Mouse (Mus musculus) layer of hippocampus, postnatal 14 days (tissue): ENCODE data around the gene Rbms1. TPM values are rescaled to one million over a fixed set of nuclear protein-coding genes. Genes with fewer than 3 reads are reported as not detected.
"Not testable (repeated sequence)": the region's sequence is repeated elsewhere in the genome, so short reads cannot be mapped to it uniquely, and the experiment has no call there.

Experiments
- DNase-seq, 2 experiments: peaks; one replicate each; pipeline ENCODE4 v3.0.0; 2021 to 2022; ENCODE audit warnings: low spot score in 2 of 2, mixed read lengths in 1 of 2
- total RNA-seq, 2 experiments: library from RNA; stranded (reverse); gene quantifications; 2 replicates each; pipeline ENCODE4 v1.2.3; 2021

Gene Rbms1
- total RNA-seq, 2 experiments from 2014 or later = 17.9 to 19.1 TPM

DNA sequence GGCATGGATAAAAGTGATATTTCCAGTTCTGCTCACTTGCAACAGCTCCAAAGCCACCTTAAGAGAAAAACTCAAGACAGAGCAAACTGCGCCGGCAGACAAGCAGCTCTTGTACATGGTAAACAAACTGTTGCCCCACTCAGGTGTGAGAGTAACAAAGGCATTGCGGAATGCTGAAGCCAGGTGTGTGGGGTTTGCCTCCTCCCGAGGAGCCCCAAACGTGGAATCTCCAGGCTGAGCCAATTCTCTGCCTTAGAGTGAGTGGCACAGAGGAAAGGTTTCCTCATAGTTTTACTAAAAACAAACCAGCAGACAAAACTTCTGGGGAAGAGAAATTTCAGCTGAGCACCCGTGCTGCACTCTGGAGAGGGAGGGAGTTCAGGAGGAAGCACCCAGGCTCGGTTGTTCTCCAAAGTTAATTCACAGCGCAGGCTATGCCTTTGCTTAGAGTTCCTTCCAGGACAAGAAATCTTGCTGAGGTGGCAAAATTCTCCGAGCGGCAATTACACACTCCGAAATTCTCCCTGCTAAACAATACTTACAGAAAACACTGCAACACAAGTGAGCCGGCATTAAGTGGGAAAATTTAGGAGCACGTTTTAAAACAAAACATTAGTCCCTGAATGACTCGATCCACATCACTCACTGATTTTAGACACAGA is 111.8 kb downstream of the Rbms1 start:
- no peak for DNase-seq

- DNase-seq = no peak
These were observed 114.5 kb downstream of the Rbms1 start for GRCm38 (mm10) chr2:60848478-60848877.

- DNase-seq = no peak
These were observed 115.0 kb downstream of the Rbms1 start for GRCm38 (mm10) chr2:60847984-60848383.

- no peak for DNase-seq
These were observed 117.6 kb downstream of the Rbms1 start for GRCm38 (mm10) chr2:60845316-60845894.

- DNase-seq = no peak
These were observed 118.7 kb downstream of the Rbms1 start for GRCm38 (mm10) chr2:60844259-60844658.

GRCm38 (mm10) chr2:60843633-60844032 is 119.4 kb downstream of the Rbms1 start:
- no peak for DNase-seq

GRCm38 (mm10) chr2:60842976-60843375 is 120.0 kb downstream of the Rbms1 start:
- DNase-seq = no peak

DNA sequence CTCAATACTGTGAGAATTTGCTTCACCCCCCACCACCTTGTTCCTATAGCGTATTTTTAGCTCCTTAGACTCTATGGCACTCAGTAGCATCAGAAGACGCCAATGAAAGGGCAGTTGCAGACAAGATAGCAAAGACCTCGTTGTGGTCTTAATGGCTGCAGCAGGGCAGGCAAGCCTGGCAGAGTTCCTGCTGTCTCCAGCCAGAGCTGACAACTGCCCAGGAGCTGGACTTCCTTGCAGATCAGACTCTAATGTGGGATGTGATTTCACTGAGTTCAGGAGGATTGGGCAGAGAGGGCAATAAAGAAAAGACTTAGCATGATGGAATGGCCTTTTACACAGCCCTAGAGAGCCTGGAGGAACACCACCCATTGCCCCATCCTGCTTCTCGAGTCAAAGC is 122.1 kb downstream of the Rbms1 start:
- no peak for DNase-seq

- DNase-seq = no peak
These were observed 123.5 kb downstream of the Rbms1 start for GRCm38 (mm10) chr2:60839498-60839897.

GRCm38 (mm10) chr2:60838856-60839255 is 124.1 kb downstream of the Rbms1 start:
- DNase-seq = no peak

GRCm38 (mm10) chr2:60837616-60838015 is 125.4 kb downstream of the Rbms1 start:
- no peak for DNase-seq

- no peak for DNase-seq
These were observed 126.8 kb downstream of the Rbms1 start for GRCm38 (mm10) chr2:60836237-60836636.

DNA sequence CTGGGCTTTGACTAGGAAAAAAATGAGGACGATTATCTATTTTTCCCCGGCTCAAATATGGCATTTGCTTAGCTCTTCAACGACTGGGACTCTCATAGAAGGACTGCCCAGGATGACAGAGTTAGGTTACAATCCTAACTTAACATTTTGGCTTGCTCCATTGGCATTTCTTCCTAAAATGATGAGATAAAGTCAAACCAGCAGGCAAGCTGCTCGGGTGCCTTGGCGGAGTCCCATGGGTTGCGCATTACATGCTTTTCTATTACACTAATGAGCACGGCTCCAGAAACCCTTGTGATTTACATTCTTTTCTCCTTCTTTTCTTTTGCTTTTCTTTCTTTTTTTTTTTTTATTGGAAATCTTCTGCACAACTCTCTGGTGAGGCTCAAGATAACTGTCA is 128.7 kb downstream of the Rbms1 start:
- DNase-seq = no peak

GRCm38 (mm10) chr2:60832254-60832653 is 130.7 kb downstream of the Rbms1 start:
- DNase-seq = no peak

- not testable (repeated sequence) for DNase-seq
These were observed 132.5 kb downstream of the Rbms1 start for GRCm38 (mm10) chr2:60830464-60830863.

DNA sequence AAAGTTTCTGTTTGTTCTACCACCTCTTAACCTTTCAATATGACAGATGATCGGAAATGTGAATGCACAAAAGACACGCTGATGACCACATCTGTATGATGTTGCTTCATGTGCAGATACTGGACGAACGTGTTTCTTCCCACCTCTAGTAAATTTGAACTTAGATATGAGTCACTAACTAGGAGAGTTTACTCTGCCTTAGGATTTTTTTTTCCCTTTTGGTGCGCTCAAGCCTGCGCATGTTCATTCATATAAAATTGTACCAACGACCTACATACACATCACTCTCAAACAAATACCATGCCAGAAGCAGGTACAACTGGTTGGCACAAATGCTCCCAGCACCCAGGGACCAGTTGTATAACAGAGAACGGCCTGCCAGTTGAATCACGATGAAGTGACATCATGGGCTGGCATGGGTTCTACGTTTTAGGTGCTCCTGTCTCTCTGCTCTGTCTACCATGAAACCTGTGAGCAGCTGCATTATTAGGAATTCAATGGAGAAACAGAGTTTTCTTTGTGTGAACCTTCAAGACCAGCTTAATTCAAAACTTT is 134.0 kb downstream of the Rbms1 start:
- no peak for DNase-seq

GRCm38 (mm10) chr2:60827152-60827428 is 135.9 kb downstream of the Rbms1 start:
- DNase-seq = no peak

DNA sequence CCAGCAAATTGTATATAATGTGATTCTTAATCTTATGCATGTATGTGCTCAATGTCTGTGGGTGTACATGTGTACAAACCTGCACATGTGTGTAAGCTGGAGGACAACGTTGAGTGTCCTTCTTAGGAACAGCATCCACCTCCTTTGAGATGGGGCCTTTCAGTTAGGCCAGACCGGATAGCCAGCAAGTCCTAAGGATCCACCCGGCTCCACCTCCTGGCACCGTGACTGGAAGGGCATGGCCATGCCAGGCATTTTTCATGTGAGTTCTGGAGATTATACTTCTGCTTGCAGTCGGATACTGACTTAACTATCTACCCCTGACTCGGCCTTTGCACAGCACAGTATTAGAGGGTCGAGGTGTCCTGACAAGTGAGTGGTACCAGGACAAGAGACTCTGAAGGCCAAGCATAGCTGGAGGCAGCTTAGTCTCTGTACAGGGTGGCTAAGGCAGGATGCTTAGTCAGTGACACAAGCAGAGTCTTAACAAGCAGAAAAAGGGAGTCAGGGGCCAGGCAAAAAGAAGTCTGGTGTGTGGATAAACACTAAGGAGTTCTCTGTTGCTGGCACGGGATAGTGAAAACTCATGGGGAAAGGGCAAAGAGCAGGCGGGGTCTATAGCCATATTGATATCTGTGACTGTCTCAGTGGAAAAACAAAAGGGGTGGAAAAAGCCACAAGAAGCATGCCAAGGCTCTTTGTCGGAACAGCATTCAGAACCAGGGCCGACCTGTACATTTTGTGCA is 136.4 kb downstream of the Rbms1 start:
- no peak for DNase-seq

DNA sequence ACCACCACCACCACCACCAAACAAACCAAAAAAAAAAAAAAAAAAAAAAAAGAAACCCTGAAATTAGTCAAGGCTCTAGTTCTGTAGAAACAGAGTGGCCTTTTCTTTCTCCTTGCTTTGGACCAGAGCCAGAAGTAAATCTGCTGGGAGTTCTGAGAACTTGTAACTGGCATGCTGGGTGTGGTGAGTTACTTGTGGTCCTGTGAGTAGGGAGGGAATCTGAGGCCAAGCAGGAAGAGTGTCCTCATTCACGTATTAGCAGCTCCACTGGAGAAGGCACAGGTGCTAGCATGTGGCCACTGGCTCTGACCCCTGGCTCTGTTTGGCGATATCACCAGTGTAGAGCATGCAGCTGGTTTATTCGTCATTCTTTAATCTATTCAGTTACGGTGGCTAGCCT is 137.3 kb downstream of the Rbms1 start:
- no peak for DNase-seq

DNA sequence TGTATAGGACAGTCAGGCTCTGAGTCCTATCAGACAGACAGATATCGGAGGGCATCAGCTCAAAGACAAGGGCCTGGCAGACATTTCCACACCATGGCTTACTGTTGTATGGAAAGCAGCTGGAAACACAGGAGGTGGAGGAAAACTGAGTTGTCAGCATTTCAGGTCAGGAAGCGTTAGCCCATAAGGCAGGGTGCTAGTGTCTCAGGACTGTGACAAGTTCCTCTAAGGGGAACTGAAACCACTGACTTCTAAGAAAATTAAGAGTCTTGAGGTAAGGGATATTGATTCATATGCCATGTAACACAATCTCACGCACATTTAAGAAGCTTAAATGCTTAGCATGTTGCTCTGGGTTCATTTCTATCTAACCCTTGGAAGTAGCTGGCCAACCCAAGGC is 141.4 kb downstream of the Rbms1 start:
- DNase-seq = no peak

GRCm38 (mm10) chr2:60818632-60819031 is 144.4 kb downstream of the Rbms1 start:
- no peak for DNase-seq

DNA sequence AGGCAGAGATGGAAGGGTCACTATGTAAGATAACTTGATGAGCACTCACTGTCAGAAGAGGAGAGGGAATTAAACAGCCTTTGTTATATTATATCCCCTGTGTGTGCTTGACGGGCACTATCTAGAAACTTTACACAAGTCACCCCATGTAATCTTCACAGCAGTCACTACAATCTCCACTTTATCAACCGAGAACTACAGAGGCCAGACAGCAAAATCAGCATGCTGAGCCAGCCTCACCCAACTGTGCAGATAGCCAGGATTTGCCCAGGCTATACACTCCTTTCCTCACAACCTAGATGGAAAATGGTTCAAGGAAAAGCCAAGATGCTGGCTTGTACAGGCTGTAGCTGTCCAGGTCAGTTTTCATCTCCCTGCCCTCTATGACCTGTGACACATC is 146.7 kb downstream of the Rbms1 start:
- no peak for DNase-seq
